In the genomic region with DNA sequence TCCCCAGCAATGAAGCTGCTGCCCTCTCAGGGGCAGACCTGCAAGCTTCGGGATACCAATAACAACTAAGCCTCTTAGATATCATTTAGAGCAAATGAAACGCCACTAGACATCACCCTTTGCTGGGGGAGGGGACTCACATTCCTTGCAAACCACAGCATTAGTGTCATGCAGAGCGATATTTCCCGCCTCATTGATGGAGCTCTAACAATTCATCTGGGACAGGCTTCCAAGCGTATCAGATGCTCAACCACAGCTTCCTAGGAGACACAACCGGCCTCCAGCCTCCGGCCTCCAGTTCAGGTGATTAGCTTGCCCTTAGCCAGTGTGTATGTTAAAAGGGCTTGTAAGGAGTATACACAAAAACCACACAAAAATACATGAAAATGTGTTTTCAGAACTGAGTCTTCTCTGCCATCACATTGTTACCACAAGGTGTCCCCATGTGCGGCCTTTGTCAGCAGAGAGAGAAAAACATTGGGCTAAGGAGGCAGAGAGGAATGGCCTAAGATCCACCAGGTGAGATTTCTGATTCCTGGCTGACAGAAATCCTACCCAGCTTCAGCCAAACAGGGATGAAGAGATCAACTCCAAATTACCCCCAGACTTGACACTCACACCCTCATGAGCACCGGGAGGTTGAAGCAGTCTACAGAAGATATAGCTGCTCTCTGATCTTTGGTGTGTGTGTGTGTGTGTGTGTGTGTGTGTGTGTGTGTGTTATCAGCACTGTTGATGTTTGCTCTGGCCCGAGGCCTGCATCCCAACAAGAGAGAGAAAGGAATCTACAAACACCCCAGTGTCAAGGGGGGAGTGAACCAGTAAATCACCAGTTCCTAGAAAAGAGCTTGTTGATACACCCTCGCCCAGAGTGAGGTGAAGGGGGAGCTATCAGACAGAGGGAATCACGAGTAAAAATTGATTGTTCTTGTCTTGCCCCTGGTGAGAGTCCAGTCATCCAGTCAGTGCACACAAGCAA, we compare ENCODE assay signal across 1 mouse cellular context.
TF ChIP-seq lines count a peak whose summit lies in the region.

No protein-coding gene starts in this region.

TF ChIP-seq in CH12.LX, 34 proteins besides CTCF, POLR2A, EP300 and RAD21:
- TF ChIP-seq JUN (IDR thresholded peaks at IDR 0.05; ENCODE audit: insufficient read depth, low read depth, low read length) = no peak
- TF ChIP-seq SMC3 (IDR thresholded peaks at IDR 0.05; ENCODE audit: low read depth, low read length) = peak; percentile 35
